24 mouse cellular contexts compared by ENCODE assay signal in the genomic region with DNA sequence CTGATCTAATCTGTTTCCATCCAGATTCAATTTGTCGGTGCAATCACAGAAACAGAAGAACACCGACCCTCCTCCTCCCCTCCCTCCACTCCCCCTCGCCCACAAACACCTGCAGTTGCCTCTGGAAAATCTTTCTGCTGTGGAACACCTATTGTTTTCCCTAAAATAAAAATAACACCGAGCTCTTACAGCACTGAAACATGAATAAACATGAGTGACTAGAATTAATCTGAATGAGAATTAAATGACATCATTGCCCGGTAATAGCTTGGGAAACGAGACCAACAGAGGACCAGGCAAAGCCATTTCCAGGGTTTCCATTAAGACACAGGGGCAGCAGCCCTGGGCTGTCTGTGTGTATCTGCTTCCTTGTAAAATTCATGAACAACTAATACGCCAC. TPM values are rescaled to one million over a fixed set of nuclear protein-coding genes. Genes with fewer than 3 reads are reported as not detected.
A peak's percentile ranks its signal among the peaks of the same experiment; 100 is the strongest.
DNase-seq lines count a peak whose midpoint lies in the region; ATAC-seq lines count a peak whose summit lies in the region.
"Had no signal": no experiment of that assay in that cellular context is flagged by ENCODE, and none has a peak within 500 bp of the region (broad histone marks: within the 10 kb centered on the region; RNA-seq: fewer than 3 reads in every experiment).

No protein-coding gene starts in this region.

- peaks cover 3% of the 10 kb centered on the region; the same call in 1 of the 2 replicates for H3K36me3 ChIP-seq in forebrain, embryonic 10.5 days (replicated peaks)
- H3K36me3 ChIP-seq in forebrain, embryonic 16.5 days (ENCODE audit: control insufficient read depth, insufficient read depth), result no peaks in the 10 kb centered on the region
- H3K36me3 ChIP-seq in midbrain, embryonic 13.5 days, result peaks cover 10% of the 10 kb centered on the region
- H3K36me3 ChIP-seq: stomach, embryonic 15.5 days had no signal

- 67% methylated on average over 7 of the region's 7 CpGs for WGBS in forebrain, embryonic 10.5 days
- 17% methylated on average over 7 of the region's 7 CpGs for WGBS in forebrain, embryonic 16.5 days
- WGBS in midbrain, embryonic 13.5 days, result 37% methylated on average over 7 of the region's 7 CpGs

- H3K4me1 ChIP-seq in forebrain, embryonic 10.5 days, result peaks cover 20% of the 10 kb centered on the region
- peaks cover 10% of the 10 kb centered on the region for H3K4me1 ChIP-seq in forebrain, embryonic 16.5 days (replicated peaks; ENCODE audit: control insufficient read depth, insufficient read depth, low read length)
- H3K4me1 ChIP-seq in midbrain, embryonic 13.5 days (replicated peaks), result peaks cover 11% of the 10 kb centered on the region
- H3K4me1 ChIP-seq: stomach, embryonic 15.5 days had no signal

- peak overlapping the region; percentile 56; the same call in 1 of the 2 replicates for H3K27ac ChIP-seq in forebrain, embryonic 10.5 days
- peak overlapping the region; percentile 1; the same call in 1 of the 2 replicates for H3K27ac ChIP-seq in forebrain, embryonic 16.5 days (ENCODE audit: low read length)
- peak overlapping the region; percentile 35; the same call in 1 of the 2 replicates for H3K27ac ChIP-seq in midbrain, embryonic 13.5 days
- H3K27ac ChIP-seq: gastrocnemius, adult 2 months; limb, embryonic 12.5 days; midbrain, embryonic 12.5 days; stomach, embryonic 15.5 days had no signal

- peak; percentile 72 for ATAC-seq in forebrain, embryonic 16.5 days
- 0 out of 2 replicates have a peak, but pooled peaks have one; percentile 46 for ATAC-seq in midbrain, embryonic 13.5 days
- ATAC-seq: intestine, embryonic 16.5 days; liver, postnatal 0 days had no signal

- intact Hi-C loops in left cerebral cortex, postnatal 4 days (cut with DNase I), result no loop called here

- no peaks in the 10 kb centered on the region for H3K27me3 ChIP-seq in forebrain, embryonic 10.5 days (ENCODE audit: poor library complexity, severe bottlenecking)
- H3K27me3 ChIP-seq in forebrain, embryonic 16.5 days (replicated peaks; ENCODE audit: control insufficient read depth, insufficient read depth, low read length), result no peaks in the 10 kb centered on the region
- H3K27me3 ChIP-seq in midbrain, embryonic 13.5 days, result no peaks in the 10 kb centered on the region
- H3K27me3 ChIP-seq: limb, embryonic 12.5 days; midbrain, embryonic 12.5 days; stomach, embryonic 15.5 days had no signal

- no peak overlapping the region for H3K4me3 ChIP-seq in forebrain, embryonic 10.5 days
- no peak overlapping the region for H3K4me3 ChIP-seq in forebrain, embryonic 16.5 days (replicated peaks; ENCODE audit: low read length)
- no peak overlapping the region for H3K4me3 ChIP-seq in midbrain, embryonic 13.5 days (replicated peaks)
- H3K4me3 ChIP-seq: gastrocnemius, adult 2 months; limb, embryonic 12.5 days; midbrain, embryonic 12.5 days; stomach, embryonic 15.5 days had no signal

- DNase-seq in MN1 (ENCODE audit: low spot score), result peak; percentile 75
- DNase-seq in forebrain, embryonic 10.5 days (ENCODE audit: extremely low spot score, low spot score), result no peak
- no peak for DNase-seq in thymus, adult 18-20 months
- no peak for DNase-seq in spleen, adult 18-20 months
- no peak for DNase-seq in left cerebral cortex, postnatal 4 days
- no peak for DNase-seq in lung, adult 18-20 months
- DNase-seq: adrenal gland, adult 8-10 months; cerebellum, adult 9-10 months; kidney, adult 9 months; kidney, postnatal 25 days; layer of hippocampus, postnatal 36 days; liver, postnatal 0 days; lung, postnatal 10 days; right cerebral cortex, postnatal 4 days; thymus, postnatal 4 days had no signal

- H3K9ac ChIP-seq in forebrain, embryonic 16.5 days (replicated peaks; ENCODE audit: low read depth, low read length), result no peak overlapping the region
- 0 out of 2 replicates have a peak overlapping the region, but pooled peaks have one; percentile 5 for H3K9ac ChIP-seq in midbrain, embryonic 13.5 days (replicated peaks)
- H3K9ac ChIP-seq: limb, embryonic 12.5 days; liver, postnatal 0 days; midbrain, embryonic 12.5 days; stomach, embryonic 15.5 days had no signal

- no peak overlapping the region for H3K4me2 ChIP-seq in forebrain, embryonic 16.5 days (ENCODE audit: low read length)
- H3K4me2 ChIP-seq in midbrain, embryonic 13.5 days (replicated peaks), result no peak overlapping the region
- H3K4me2 ChIP-seq: limb, embryonic 12.5 days; liver, embryonic 11.5 days; midbrain, embryonic 12.5 days; stomach, embryonic 15.5 days had no signal

- H3K9me3 ChIP-seq in forebrain, embryonic 10.5 days, result no peaks in the 10 kb centered on the region
- no peaks in the 10 kb centered on the region for H3K9me3 ChIP-seq in forebrain, embryonic 16.5 days (ENCODE audit: control insufficient read depth, low read length)
- no peaks in the 10 kb centered on the region for H3K9me3 ChIP-seq in midbrain, embryonic 13.5 days
- H3K9me3 ChIP-seq: limb, embryonic 12.5 days; midbrain, embryonic 12.5 days; stomach, embryonic 15.5 days had no signal

RNA-seq across cellular contexts. Expression of gene Myo18b, which starts 46.1 kb away (rescaled TPM):
- 0.10 and 0.27 TPM in 2 replicates for polyA plus RNA-seq in forebrain, embryonic 10.5 days (2016; fragmentation: Nextera tagmentation; extraction: Ambion mirVana)
- polyA plus RNA-seq in forebrain, embryonic 16.5 days (2015; fragmentation: Nextera tagmentation; extraction: Ambion mirVana), result 0.76 and 1.1 TPM in 2 replicates
- 2.1 and 2.3 TPM in 2 replicates for polyA plus RNA-seq in midbrain, embryonic 13.5 days (2015; fragmentation: Nextera tagmentation; extraction: Ambion mirVana)
- total RNA-seq in left cerebral cortex, postnatal 4 days (2021), result 1 to 10 TPM; 5.6 to 6.8 TPM
- total RNA-seq: hematopoietic stem cell, adult 5-6 weeks had no signal
- polyA plus RNA-seq: liver, postnatal 0 days had no signal

Comparison
In these comparisons a context has a peak if more than half of its experiments do, and no peak if none do; other contexts are left out.
1. H3K27ac ChIP-seq: peak in every context shown above with its lines; median percentile 56 in forebrain, embryonic 10.5 days; 35 in midbrain, embryonic 13.5 days; 1 in forebrain, embryonic 16.5 days.